Mouse (Mus musculus): ENCODE measurements around the gene Idh1. TPM values are rescaled to one million over a fixed set of nuclear protein-coding genes. Genes with fewer than 3 reads are reported as not detected.
"Not testable (repeated sequence)": the region's sequence is repeated elsewhere in the genome, so short reads cannot be mapped to it uniquely, and the experiment has no call there.

Gene Idh1
- 345 and 387 TPM in 2 replicates for total RNA-seq (2021)
- long read RNA-seq, experiment 1, transcript Idh1-201 (9 exons, 2,302 nt), result major isoform, 889 of 980 reads
- long read RNA-seq, experiment 1, transcript Idh1-203 (9 exons, 2,283 nt), result minor isoform, 5 of 980 reads
- long read RNA-seq, experiment 1, partial matches to known transcripts, result 36 of 980 reads
- long read RNA-seq, experiment 1, other reads (novel, unspliced or antisense), result 50 of 980 reads
- long read RNA-seq, experiment 2, transcript Idh1-201 (9 exons, 2,302 nt), result major isoform, 392 of 427 reads
- long read RNA-seq, experiment 2, partial matches to known transcripts, result 28 of 427 reads
- long read RNA-seq, experiment 2, other reads (novel, unspliced or antisense), result 7 of 427 reads

DNA sequence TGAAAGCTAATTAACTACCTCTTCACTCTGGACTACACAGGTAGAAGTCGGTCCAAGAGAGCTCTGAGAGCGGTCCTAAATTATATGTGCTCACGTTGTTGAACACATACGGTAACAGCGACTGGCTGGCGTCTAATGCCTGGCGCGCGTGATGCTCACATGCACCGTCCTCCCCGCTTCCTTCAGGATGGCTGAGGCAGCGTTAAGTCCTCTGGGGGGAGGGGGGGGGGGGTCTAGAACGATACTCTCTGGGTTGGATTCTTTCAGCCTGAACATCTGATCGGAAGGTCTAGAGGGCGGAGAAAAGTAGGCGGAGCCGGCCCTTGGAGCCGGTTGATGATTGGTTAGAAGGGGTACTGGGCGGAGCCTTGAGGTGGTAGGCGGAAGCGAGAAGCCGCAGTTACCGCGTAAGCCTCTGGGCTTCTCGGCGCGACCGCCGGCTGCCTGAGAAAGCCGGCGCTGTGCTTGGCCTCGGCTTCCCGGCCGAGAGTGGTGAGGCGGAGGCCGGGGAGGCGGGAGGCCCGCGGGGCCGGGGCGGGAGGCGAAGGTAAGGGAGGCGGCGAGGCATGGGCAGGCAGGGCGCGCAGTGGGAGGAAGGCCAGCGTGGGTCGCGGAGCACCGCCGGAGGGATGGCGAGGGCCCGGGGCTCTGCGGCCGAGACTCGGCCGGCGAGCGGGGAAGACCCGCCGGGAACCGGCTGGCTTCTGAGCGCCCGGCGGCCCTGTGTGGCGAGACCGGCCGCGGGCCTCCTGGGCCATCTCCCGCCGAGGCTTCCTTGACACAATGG lies at the start of gene Idh1, which contains the start of gene Pikfyve:
TSS of gene Idh1 (minus strand) at position 214 of the 787 bp plus-strand sequence.
TSS of gene Pikfyve (plus strand) at position 397 of the 787 bp plus-strand sequence.
- DNase-seq, result peak; percentile 97

DNA sequence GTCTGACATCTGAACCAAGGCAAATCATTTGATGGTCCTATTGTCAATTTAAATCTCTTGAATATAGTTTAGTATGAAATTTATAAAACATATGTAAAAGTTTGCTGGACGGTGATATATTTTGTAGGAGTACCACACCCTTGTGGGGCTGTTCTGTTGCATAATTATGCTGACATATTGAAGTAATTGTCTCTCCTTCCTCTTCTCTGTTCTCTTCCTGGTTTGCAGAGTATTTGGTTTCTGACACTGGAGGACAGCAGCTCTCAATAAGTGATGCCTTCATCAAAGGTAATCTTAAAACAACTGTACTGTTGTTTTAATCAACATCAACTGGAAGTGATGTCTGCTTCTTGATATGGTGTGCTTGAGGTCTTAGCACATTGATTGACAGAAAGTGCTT lies 44.3 kb upstream of the Idh1 start:
- no peak for DNase-seq

DNA sequence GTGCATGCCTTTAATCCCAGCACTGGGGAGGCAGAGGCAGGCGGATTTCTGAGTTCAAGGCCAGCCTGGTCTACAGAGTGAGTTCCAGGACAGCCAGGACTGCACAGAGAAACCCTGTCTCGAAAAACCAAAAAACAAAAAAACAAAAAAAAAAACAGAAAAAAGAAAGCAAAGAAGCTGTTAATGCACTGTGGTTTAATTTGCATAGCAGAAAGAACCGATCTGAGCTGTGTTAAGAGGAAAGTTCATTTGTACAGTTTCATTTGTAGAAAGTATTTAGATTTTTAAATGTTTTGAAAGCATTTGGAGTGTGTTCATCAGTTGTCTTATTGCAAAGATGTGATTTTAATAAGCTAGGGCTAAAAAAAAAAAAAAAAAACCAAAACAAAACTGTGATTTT lies 43.5 kb upstream of the Idh1 start:
- not testable (repeated sequence) for DNase-seq

DNA sequence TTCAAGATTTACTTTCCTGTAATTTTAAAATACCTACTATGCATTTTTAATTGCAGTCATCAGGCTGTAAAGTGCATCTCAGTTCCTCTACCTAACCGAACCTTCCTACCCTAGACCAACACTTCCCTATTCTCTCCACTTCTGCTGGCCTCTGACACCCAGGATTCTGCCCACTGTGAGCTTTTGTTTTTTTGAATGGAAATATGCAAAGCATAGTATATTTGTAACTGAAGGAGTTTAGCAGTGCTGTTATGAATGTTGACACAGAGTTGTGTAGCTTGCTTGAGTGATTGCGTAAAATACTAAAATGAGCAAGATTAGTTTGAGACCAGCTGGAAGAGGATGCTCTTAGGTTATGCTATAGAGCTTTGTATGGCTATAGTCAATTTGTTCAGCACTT lies 41.4 kb upstream of the Idh1 start:
- DNase-seq, result no peak

DNA sequence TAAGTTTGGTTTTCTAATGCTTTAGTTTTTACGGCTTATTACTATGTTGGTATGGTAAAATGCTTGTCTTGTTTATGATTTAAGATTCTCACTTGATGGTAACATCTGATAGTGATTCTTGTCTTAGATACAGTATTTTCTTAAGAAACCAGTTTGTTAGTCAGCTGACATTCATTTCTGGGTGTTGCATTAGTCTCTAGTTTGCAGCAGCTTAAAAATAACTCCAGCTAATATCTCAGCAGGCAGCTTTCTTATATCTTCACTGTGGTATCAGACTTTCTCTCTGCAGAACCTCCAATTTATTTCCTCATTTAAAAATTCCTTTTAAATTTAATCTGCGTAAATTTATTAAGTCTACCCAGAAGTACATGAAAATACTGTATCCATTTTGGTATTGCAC lies 37.4 kb upstream of the Idh1 start:
- no peak for DNase-seq

DNA sequence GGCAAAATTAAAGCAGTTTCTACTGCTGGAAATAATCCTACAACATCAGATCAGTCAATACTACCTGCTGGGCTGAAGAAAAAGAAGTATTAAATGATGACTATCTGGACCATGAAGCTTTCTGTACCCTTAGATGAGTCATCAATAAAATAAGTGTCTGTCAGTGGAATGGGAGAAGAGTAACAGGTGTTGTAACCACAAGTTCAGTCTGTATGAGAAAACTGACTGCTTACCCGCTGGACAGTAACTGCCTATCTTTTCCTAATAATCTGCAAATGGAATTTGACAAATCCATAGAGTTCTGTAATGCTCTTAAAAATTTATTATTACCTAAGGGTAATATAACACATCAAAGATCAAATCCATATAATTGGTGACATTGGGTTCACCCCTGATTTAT lies 31.7 kb upstream of the Idh1 start:
- no peak for DNase-seq

DNA sequence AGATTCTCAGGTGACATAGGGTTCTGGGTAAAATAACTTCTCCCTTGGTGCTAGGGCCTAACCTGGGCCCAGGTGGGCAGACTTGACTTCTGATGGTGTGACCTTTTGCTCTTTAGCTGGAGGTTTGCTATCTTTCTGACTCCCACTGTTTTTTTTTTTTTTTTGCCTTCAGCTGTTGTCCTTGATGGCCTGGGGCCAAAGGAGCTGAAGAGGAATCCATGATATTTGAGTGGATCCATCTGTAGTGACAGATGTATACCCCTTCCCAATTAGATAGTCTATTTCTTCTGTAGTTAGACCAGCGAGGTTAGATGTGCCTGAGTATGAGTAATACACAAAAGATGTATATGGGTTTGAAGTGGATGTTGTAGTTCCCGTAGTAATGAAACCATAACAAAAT lies 31.3 kb upstream of the Idh1 start:
- DNase-seq, result no peak

DNA sequence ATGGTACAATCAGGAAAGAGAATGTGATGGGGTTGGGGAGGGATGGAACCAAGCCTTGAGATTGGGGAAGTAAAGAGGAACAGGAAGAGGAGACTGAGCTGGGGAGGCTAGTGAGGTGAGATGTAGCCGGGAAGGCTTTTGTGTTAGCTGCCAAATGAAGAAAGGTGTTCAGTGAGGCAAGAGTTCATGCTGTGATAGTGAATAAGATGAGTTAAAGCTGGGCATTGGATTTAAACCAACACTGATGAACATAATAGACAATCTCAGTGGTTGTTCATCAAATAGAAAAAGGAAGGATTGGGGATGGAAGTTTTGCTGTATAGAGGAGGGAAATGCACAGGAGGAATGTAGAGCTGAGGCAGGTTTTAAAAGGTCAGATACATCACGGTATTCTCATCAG lies 26.9 kb upstream of the Idh1 start:
- no peak for DNase-seq

DNA sequence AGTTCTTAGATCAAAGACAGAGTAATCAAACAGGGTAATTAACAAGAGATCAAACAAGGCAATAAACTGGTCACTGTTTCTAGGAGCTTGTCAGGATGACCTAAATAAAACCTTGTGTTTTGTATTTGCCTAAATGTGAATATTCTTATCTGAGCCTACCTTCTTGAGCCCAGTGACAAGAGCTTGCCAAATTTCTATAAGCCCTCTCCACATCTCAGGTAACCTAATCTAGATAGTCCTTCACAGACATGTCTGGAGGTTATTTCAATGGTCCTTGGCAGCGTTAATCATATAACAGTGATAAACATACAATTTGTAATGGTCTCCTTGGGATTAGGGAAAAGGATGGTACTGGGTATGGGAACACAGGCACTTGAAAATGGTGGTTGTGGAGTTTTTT lies 18.0 kb upstream of the Idh1 start:
- no peak for DNase-seq

DNA sequence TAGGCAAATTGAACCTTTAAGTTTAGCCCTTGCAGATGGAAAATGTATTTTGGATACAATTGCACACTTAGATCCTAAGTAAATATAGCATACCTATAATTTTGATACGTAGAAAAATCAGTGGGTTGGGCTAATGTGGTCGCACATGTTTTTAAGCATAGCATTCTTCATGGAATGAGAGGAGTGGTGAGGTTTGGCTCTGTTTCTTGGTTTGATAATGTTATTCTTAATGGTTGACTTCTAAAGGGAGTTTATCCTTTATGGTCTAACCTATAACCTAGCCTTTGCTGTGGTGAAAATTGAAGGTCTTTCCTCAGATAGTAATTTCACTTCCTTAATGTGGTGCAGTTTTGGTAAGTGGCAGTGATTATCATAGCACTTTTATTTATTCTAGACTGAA lies 12.6 kb upstream of the Idh1 start:
- no peak for DNase-seq

DNA sequence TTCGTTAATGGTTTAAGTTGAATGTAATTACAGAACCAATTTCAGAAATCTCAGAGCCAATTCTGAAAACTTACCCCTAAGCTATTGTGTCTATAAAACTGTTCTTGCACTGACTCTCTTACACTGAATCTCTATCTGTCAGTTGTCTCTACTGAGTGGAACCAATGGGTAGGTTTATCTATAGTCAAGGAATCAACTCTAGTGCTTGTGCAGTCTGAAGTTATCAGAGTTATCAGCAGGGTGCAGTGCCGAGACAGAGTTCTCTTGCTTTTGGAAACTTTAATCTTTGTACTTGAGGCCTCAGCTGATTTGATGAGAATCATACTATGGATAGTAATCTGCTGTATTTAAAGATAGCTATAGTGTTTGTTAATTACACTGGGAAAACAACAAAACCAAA lies 12.1 kb upstream of the Idh1 start:
- no peak for DNase-seq

DNA sequence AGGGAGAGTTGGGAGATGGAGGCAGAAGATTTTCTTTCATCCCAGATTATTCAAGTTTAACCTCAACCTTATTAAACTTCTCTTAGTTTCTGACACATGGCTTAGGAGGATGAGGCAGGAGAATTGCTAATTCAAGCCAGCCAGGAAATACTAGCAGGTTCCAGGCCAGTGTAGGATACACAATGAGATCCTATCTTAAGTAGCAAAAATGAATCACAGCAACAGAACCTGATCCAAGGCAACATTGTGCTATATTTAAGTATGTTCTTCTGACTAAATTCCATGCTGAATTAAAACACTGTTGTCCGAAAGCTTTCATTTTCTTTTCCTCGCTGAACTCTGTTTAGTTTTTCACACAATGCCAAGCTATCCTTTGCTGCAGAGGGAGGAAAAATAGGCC lies 6.9 kb upstream of the Idh1 start:
- DNase-seq, result no peak

DNA sequence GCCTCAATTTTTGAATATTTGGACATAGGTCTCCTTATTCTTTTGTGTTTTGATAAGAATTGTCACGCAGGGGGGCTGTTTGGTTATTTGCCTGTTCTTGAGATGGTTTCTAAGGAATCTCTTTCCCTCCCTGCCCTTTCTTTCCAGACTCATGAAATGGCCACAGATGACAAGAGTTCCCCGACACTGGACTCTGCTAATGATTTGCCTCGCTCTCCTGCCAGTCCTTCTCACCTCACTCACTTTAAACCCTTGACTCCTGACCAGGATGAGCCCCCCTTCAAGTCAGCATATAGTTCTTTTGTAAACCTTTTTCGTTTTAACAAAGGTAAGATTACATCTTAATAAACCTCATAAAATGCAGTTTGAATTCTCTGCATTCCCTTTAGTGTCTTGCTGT lies 3.9 kb upstream of the Idh1 start:
- DNase-seq, result no peak

DNA sequence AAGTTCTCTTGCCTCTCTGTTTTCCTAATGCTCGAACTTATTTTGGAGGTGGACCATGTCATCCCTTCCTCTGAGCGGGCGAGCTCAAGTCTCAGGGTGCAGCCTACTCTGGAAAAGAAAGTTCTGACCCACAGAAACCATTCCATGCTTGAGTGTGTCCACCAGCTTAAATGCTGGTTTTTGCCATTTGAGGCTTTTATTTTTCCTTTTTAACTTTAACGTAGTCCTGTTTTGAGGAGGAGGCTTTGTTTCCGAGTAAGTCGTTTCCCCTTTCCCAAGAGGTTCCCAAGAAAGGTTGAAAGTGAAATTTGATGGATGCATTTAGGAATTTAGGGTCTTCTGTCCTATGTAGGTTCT lies 752 bp upstream of the Idh1 start:
- DNase-seq, result no peak

DNA sequence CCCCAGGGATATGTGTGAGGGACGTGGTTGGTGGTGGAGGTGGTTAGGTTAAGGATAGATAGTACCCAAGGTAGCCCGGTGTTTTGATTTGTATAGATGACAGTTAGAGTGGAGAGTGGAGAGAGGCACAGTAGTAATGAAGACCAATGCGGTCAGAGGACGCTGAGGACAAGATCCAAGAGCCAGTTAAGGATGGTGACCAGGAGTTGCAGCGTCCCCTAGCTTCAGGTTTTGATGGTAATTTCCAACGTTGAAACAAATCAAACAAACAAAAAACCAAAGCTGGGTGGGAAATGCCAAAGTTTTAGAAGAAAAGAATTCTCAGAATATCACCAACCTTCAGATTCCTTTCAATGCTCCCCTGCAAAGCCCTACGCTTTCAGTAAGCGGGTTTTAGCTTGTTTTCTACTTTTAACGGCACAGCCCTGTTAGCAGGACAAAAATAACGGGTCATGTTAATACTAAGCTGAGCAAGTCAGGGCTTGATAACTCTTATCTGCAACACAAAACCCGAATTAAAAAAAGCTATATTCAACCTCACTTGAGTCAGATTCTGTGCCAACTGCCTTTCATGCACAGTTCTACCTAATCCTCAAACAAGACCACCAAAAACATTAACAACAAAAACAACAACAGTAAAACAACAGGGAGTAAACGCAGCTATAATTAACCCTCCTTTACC lies 635 bp downstream of the Idh1 start:
- DNase-seq, result peak; percentile 51

DNA sequence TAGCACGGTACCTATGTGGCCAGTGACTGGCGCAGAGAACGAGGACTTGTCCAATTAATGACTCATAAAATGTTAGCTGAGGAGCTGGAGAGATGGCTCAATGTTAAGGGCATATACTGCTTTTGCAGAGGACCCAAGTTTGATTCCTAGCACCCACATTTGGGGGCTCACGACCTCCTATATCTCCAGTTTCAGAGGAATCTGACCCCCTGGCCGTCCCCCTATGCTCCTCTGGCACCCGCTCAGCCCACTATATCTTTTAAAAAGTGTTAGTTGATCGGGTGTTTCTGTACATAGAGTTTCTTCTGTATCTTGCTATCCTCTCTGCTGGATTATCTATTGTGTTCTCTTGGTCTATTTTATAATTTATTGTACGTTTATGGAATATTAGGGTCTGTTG lies 1.3 kb downstream of the Idh1 start:
- no peak for DNase-seq

DNA sequence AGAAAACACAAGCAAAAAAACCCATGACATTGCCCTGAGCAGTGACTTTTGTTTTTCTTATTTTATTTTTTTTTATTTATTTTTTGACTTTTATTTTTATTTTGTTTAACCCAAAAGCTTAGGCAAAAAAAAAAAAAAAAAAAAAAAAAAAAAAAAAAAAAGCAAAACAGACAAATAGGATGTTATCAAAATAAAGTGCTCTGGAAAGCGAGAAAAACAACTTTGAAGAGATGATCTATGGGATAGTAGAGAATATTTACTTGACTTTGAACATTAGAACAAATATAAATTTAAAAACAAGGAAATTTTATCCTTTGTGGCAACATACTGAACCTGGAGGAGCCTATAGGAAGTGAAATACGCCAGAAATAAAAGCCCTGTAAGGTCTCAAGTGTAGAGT lies 2.3 kb downstream of the Idh1 start:
- DNase-seq, result no peak

DNA sequence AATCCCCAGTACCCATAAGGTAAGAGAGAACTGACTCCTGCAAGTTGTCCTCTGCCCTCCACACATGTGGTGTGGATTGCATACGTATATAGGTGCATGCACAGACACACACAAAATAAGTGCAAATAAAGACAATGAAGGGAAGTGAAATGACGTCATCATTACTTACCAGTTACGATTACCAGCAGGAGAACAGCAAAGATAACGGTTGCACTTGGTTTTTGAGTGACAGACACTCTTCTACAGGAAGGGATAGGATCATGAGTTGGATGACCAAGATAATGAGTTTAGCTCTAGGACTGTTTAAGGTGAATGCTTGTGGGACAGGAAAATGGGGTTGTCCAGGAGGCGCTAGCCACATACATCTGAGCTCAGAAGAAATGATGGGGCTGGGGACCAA lies 4.8 kb downstream of the Idh1 start:
- DNase-seq, result no peak

DNA sequence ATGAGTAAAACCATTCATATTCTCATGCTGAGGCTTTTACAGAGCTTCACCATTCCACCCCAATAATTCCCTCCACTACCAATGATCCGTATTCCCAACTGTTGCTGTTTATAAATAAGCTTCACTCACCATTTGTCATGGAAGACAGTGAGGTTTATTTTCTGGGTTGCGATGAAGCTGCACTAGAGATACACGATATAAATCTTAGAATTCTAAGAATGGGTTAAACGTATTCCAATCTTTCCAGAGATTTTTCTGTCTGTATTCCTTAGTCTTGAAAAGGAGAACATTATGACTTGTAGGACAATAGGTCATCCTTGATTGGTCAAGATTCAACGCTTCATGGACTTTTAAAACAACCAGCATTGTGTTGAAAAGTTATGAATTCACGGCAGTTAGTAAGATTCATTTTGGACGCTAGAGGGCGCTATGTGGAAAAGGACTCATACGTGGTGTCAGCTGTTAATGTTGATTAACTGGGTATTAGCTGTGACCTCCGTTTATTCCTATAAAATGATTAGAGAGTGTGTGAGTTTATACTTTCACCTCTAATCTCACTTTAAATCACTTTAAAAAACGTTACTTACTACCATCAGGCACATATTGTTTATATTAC lies 6.6 kb downstream of the Idh1 start:
- peak; percentile 83 for DNase-seq

DNA sequence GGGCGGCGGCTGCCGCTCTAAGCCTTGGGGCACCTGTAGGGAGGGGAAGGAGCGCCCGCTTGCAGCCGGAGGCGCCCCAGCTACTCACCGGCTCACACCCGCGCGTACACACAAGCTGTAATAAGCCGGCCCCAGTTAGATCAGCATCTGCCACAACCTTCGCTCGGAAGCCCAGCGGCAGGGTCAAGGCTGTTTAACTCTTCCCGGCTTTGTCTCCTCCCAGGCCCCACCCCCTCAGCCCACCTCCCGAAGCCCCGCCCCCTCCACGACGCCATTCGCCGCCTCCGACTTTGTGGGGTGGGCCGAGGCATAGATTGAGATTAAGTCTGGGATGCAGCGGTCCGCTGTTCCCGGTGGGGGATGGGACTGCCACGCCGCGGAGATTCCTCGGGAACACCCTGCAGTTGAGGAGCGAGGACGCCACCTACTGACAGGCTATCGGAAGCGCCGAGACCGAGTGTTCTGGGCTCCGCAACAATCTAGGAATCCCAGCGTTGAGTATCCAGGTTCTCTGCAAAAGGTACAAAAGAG lies 7.3 kb downstream of the Idh1 start:
- DNase-seq, result peak; percentile 99

DNA sequence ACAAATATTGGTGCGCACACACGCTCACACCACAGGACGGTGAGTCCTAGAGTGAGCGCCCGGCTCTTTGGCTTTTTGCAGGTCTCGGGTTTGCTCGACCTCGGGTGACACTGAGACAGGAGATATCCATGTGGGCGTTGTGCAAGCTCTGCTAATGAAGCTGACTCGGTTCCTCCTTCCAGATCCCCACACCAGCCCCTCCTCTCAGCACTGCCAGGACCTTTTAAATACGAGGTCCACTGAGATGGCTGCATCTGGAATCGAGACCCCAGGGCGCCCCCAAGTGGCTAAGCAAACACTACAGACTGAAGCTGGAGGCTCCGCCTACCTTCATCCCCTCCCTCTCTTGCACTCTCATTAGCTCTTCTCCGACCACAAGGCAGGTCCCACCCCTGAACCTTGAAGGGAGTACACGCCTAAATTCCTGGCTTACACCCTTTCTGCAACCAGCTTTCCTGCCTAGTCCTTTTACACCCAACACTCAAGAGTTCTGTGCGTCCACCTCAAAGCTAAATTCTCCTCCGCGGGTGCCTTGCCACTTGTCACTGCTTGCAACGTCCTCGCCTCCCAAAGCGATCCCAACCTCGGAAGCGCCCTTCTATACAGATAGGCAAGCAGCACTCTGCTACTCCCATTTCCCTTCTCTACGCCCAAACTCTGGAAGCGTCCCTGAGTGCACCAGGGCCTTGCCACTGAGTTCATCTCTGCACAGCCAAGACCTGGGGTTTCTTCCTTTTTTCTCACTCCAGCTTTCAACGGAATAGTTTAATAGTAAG lies 8.0 kb downstream of the Idh1 start:
- DNase-seq, result peak; percentile 98

DNA sequence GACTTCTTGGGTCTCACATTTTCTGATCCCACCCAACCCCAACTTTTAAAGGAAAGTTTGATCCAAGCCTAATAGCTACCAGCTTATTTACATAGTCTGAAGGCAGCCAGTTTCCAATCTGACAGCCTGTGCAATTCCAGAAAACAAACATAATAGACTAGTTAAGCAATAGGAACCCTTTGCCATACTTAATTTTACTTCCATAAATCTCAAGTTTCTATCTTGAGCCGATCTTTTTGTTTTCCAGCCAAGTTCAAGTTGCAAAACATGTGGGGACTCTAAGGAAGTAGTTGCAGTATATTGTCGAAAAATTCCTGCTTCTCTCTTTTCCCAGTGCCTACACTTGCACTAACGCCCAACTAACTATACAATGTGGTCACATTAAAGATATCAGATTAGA lies 8.8 kb downstream of the Idh1 start:
- peak; percentile 29 for DNase-seq
